ENCODE assay signal across 8 mouse cellular contexts in the genomic region with DNA sequence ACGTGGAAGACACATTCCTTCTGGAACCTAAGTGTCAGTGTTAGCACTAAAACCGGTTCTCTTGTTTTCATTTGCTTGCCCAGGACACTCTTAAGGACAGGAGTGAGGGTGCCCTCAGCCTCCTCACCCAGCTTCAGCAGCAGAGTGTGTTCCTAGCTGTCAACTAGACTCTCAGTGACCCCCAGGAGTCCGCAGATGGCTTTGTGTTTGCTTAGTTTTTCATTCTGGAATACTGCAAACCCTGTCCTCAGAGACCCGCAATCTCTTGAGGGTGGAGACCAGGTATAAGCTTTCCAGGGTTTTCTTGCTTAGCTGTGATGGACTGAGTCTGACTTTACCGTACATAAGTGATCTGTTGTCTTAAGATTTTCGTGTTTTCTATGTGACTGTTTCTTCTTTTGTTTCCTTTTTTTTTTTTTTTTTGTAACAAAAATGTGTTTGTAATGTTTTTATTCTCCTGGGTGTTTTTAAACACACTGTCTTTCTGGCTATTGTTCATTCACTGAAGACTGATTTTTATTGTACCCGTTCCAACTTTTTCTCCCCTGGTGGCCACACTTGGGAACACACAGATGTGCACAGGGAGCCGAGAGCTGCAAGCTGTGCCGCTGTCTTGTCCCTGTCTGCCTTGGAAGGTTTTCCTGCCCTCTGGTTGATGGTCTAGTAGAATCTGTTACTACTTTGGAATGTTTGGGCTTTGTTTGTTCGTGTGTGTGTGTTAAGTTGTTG. TPM values are rescaled to one million over a fixed set of nuclear protein-coding genes. Genes with fewer than 3 reads are reported as not detected.
DNase-seq lines count a peak whose midpoint lies in the region; ATAC-seq lines count a peak whose summit lies in the region.

No protein-coding gene starts in this region.

- no peaks in the 10 kb centered on the region for H3K27me3 ChIP-seq in hindbrain, embryonic 10.5 days (ENCODE audit: insufficient read depth, poor library complexity, severe bottlenecking)
- no peaks in the 10 kb centered on the region for H3K27me3 ChIP-seq in hindbrain, embryonic 12.5 days

- H3K4me1 ChIP-seq in hindbrain, embryonic 10.5 days (replicated peaks) = peaks cover 10% of the 10 kb centered on the region
- H3K4me1 ChIP-seq in hindbrain, embryonic 12.5 days = peaks cover 13% of the 10 kb centered on the region

- 59% methylated on average over 10 of the region's 10 CpGs for WGBS in hindbrain, embryonic 10.5 days
- WGBS in hindbrain, embryonic 12.5 days = 56% methylated on average over 10 of the region's 10 CpGs

- H3K4me2 ChIP-seq in hindbrain, embryonic 12.5 days (replicated peaks) = no peak overlapping the region

- no peak overlapping the region for H3K4me3 ChIP-seq in hindbrain, embryonic 10.5 days
- no peak overlapping the region for H3K4me3 ChIP-seq in hindbrain, embryonic 12.5 days

- ATAC-seq in hindbrain, embryonic 12.5 days (ENCODE audit: low FRiP score) = no peak
- ATAC-seq in erythroblast, adult 5-6 weeks (replicated peaks; ENCODE audit: low FRiP score, poor library complexity, severe bottlenecking) = no peak

- H3K36me3 ChIP-seq in hindbrain, embryonic 10.5 days = 0 out of 2 replicates have a peak, but pooled peaks cover 4% of the 10 kb centered on the region
- H3K36me3 ChIP-seq in hindbrain, embryonic 12.5 days = no peaks in the 10 kb centered on the region

- H3K9ac ChIP-seq in hindbrain, embryonic 12.5 days = no peak overlapping the region

- no peak overlapping the region for H3K27ac ChIP-seq in hindbrain, embryonic 10.5 days
- H3K27ac ChIP-seq in hindbrain, embryonic 12.5 days = no peak overlapping the region

- no peaks in the 10 kb centered on the region for H3K9me3 ChIP-seq in hindbrain, embryonic 10.5 days
- H3K9me3 ChIP-seq in hindbrain, embryonic 12.5 days (replicated peaks) = no peaks in the 10 kb centered on the region

- peak; percentile 40 for DNase-seq in hindbrain, embryonic 10.5 days (ENCODE audit: low spot score)
- DNase-seq in thymus, postnatal 14 days = peak; percentile 27
- no peak for DNase-seq in thymus, postnatal 36 days
- peak; percentile 35 for DNase-seq in gastrocnemius, postnatal 25 days
- DNase-seq in lung, postnatal 10 days = peak; percentile 85
- DNase-seq in cerebellum, adult 8-10 months = no peak

RNA-seq across cellular contexts. Expression of gene Inip, which starts 40.6 kb away (rescaled TPM):
- polyA plus RNA-seq in hindbrain, embryonic 10.5 days (2016; fragmentation: Nextera tagmentation; extraction: Ambion mirVana) = 86.7 and 103 TPM in 2 replicates
- polyA plus RNA-seq in hindbrain, embryonic 12.5 days (2016; fragmentation: Nextera tagmentation; extraction: Ambion mirVana) = 78.4 and 80.1 TPM in 2 replicates
- 1 to 10 TPM; 2.7 to 4.2 TPM for total RNA-seq in gastrocnemius, postnatal 25 days (2021)
- total RNA-seq in erythroblast, adult 5-6 weeks (2015; ENCODE audit: low replicate concordance) = 4.2 and 11.1 TPM in 2 replicates
- 7.0 and 14.1 TPM in 2 replicates for total RNA-seq in erythroblast, adult 5-6 weeks (2017; ENCODE audit: low replicate concordance)

RNA-seq across cellular contexts. Expression of gene Snx30, which starts 44.8 kb away (rescaled TPM):
- polyA plus RNA-seq in hindbrain, embryonic 10.5 days (2016; fragmentation: Nextera tagmentation; extraction: Ambion mirVana) = 14.4 and 14.6 TPM in 2 replicates
- polyA plus RNA-seq in hindbrain, embryonic 12.5 days (2016; fragmentation: Nextera tagmentation; extraction: Ambion mirVana) = 14.7 and 17.3 TPM in 2 replicates
- 1 to 10 TPM; 2.7 to 4.4 TPM for total RNA-seq in gastrocnemius, postnatal 25 days (2021)
- total RNA-seq in erythroblast, adult 5-6 weeks (2015; ENCODE audit: low replicate concordance) = 2.5 and 3.7 TPM in 2 replicates
- 2.1 and 2.5 TPM in 2 replicates for total RNA-seq in erythroblast, adult 5-6 weeks (2017; ENCODE audit: low replicate concordance)

Comparison
In these comparisons a context has a peak if more than half of its experiments do, and no peak if none do; other contexts are left out.
1. DNase-seq: peak in hindbrain, embryonic 10.5 days (single experiment), thymus, postnatal 14 days (single experiment), gastrocnemius, postnatal 25 days (single experiment) and lung, postnatal 10 days (single experiment); none in thymus, postnatal 36 days (0 of 2) and cerebellum, adult 8-10 months (single experiment).